Mouse (Mus musculus): Measurements from ENCODE around the gene Il1r2.

DNA sequence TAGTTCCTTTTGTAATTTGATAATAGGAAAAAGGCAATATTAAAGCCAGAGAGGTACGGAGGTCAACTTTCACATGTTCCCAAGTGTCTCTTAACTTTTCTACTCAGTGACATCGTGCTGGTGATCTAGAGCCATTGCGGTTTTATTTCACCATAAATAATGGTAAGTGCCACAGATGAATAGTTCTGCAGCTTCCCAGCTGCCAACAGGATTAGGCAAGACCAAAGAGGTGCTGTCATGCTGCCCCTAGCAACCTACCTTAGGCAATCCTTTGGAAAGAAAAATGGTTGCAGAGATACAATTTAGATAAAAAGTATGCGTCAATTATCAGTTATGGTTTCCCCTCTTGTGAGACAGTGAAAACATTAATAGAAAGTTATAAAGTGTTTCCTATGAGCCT is 54.6 kb downstream of the Il1r2 start:
- no peak for TF ChIP-seq POLR2A (IDR thresholded peaks at IDR 0.05; ENCODE audit: low read depth, low read length)
- TF ChIP-seq CTCF (IDR thresholded peaks at IDR 0.05; ENCODE audit: extremely low read depth, insufficient read length, insufficient replicate concordance, low read depth, low read length): no peak
